Mouse (Mus musculus) left cerebral cortex, postnatal 36 days (tissue): ENCODE measurements around the gene Gpx2. TPM values are rescaled to one million over a fixed set of nuclear protein-coding genes. Genes with fewer than 3 reads are reported as not detected.

ENCODE experiments used
- DNase-seq, 2 experiments: peaks; one replicate each; pipeline ENCODE4 v3.0.0; 2021 to 2022; ENCODE audit warnings: low spot score in 2 of 2, mixed read lengths in 1 of 2
- intact Hi-C: fragments of 180-260 bp; cut with DNase I; formaldehyde crosslinking; loops from one replicate; pipeline ENCODE4 v1.15.1; 2025
- total RNA-seq, 2 experiments: library from RNA; stranded (reverse); gene quantifications; 2 replicates each; pipeline ENCODE4 v1.2.3; 2021

The Gpx2 gene
- total RNA-seq, 2 experiments from 2014 or later, result 0.44 to 1.1 TPM

GRCm38 (mm10) chr12:76770841-76771500, 24.4 kb downstream of the Gpx2 start:
- intact Hi-C loops, result no loop called here
- DNase-seq, result no peak

GRCm38 (mm10) chr12:76765901-76766630, 29.3 kb downstream of the Gpx2 start:
- peak; percentile 19 to 37 for DNase-seq
- intact Hi-C loops, result loop anchor here (5.0 kb wide), 1 partner anchor 56 kb away; the partner anchor contains the start of gene Rab15

DNA sequence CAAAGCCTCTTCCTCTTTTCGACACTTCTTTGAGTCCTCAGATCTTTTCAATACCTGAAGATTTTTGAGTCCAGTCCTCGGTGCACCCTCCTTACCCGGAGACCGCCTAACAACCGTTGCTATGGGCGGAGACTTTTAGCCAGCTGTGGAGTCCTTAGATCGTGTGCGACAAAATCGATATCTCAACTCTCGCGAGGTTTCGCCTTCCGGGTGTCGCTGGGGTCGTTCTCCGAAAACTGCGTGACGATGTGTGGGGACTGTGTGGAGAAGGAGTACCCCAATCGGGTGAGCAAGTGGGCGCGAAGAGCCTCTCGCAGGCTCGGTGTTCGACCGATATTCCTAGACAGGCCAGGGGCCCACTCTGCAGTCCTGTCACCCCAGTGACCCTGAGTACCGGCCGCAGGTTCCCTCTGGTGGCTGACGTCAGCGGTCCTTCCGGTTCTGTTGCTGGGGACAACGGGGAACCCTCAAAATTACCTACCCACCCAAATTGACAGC, 30.0 kb downstream of the Gpx2 start, which contains the start of the genes Churc1 and Fntb:
Gene Churc1 (plus strand): TSS at position 185 of the 498 bp plus-strand sequence.
Gene Fntb (plus strand): TSS at position 236 of the 498 bp plus-strand sequence.
- peak; percentile 84 to 86 for DNase-seq
- intact Hi-C loops, result loop anchor here (5.0 kb wide), 1 partner anchor 57 kb away; the partner anchor contains the start of gene Rab15

DNA sequence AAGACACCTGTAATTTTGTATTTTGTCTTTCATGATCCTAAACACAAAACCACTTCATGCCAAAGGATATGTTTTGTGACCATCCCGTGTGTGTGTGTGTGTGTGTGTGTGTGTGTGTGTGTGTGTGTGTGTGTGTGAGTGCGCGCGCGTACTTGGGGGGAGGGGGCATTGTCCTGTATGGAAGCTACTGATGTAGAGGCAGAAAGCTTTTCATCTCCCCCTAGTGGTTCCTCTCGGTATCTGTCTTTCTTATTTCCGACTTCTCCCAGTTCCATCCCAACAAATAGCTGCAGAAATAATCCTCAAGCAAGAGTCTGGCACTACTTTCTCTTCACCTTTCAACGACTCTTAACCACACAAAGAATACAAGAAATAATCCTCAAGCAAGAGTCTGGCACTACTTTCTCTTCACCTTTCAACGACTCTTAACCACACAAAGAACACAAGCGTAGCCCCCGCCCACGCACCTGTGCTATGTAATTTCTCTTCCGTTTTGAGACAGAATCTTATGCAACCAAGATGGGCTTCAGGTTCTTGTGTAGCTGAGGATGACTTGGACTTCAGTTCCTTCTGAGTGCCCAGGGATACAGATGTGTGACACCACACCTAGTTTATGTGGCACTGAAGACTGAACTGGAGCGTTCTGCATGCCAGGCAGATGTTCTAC, 42.6 kb downstream of the Gpx2 start:
- intact Hi-C loops, result no loop called here
- DNase-seq, result no peak

DNA sequence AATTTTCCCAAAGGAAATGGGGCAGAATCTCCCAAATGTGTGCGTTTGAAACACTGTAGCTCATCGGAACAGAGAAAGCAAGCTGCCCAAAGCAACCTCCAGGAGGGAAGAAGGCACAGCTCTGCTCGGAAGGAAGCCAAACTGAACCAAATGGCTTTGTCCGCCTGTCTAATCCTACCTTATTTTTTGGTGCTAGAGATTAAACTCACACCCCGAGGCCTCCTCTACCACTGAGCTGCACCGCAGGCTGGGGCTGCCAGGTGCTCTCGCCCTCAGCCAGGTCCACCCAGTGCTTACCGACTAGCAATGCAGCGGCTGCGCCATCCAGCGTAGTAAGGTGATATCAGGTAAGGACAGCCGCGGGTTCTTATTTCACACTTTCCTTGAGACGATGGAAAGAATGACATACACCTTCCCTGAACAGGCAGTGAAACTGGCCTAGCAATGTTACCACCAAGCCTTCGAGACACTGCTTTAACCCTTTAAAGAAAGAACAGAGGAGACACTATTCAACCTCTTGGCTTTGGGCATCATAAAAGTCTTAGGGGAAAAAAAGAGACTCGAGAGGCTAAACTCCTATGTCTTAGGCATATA, 44.4 kb downstream of the Gpx2 start:
- DNase-seq, result no peak
- intact Hi-C loops, result no loop called here

Other genes starting within 250 kb of the Gpx2 start
- gene Sptb, start 85.0 kb downstream of the Gpx2 start, total RNA-seq, result 10 to 100 TPM; 81.7 to 90.4 TPM
- gene Churc1, start 30.0 kb downstream of the Gpx2 start, total RNA-seq, result 10 to 100 TPM; 32.1 to 37.5 TPM
- 10 to 100 TPM; 25.8 to 27.5 TPM for gene Fntb, start 30.0 kb downstream of the Gpx2 start, total RNA-seq
- 100 to 1,000 TPM; 258 TPM for gene Rab15, start 27.4 kb upstream of the Gpx2 start, total RNA-seq
- 10 to 100 TPM; 67.9 to 77.1 TPM for gene Max, start 166.6 kb upstream of the Gpx2 start, total RNA-seq